Mouse (Mus musculus) bone marrow, adult 2 months (tissue): Measurements from ENCODE around the gene Zap70.

Experiments used
- CTCF ChIP-seq: fragments of 200-500 bp; IDR thresholded peaks from 2 replicates; pipeline ENCODE4 v1.5.1; 2011; ENCODE audit warnings: low read length, control low read depth; ENCODE audit not compliant: control insufficient read depth, insufficient read depth
- POLR2A ChIP-seq: fragments of 200-500 bp; IDR thresholded peaks from 2 replicates; pipeline ENCODE4 v1.6.1; 2011; ENCODE audit warnings: low read depth, mild to moderate bottlenecking, control low read depth, low read length, borderline replicate concordance; ENCODE audit not compliant: control insufficient read depth

DNA sequence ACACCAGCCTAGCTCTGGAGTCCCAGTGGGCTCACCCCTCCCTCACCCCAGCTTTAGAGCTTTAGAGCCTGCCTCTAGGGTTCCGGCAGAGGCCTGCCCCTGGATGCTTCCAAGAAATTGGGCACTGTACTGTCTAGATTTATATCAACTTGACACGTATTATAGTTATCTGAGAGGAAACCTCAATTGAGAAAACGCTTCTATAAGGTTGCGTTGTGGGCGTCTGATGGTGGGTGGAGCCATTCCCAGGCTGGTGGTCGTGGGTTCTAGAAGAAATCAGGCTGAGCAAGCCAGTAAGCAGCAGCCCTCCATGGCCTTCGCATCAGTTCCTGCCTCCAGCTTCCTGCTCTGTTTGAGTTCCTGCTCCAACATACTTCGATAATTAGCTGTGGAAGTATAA is 537 bp upstream of the Zap70 start:
- TF ChIP-seq POLR2A = no peak
- no peak for TF ChIP-seq CTCF
